Mouse (Mus musculus): ENCODE measurements at regions not wholly inside any gene's neighbourhood (a gene's known extent, or its start where the extent isn't known, plus 50 kb on each side); places are given as distances from the start of the nearest gene placed in this dataset.
"Not testable (repeated sequence)": the region's sequence is repeated elsewhere in the genome, so short reads cannot be mapped to it uniquely, and the experiment has no call there.

GRCm38 (mm10) chr13:81020106-81020747 lies 137.0 kb downstream of the Arrdc3 start:
- 78% methylated on average over 3 of the region's 3 CpGs for WGBS
- no peak overlapping the region for H3K4me3 ChIP-seq (replicated peaks; ENCODE audit: insufficient read depth, low read depth, low read length)
- TF ChIP-seq CTCF (IDR thresholded peaks at IDR 0.05; ENCODE audit: borderline replicate concordance, insufficient read depth, low read depth, low read length): no peak
- TF ChIP-seq POLR2A (IDR thresholded peaks at IDR 0.05; ENCODE audit: borderline replicate concordance, insufficient read depth, low read length): no peak
- no peaks in the 10 kb centered on the region for H3K4me1 ChIP-seq (ENCODE audit: control insufficient read depth, insufficient read depth, low read length)
- H3K27me3 ChIP-seq (ENCODE audit: control insufficient read depth, insufficient read depth, low read length): no peaks in the 10 kb centered on the region
- no peak overlapping the region for H3K27ac ChIP-seq (ENCODE audit: insufficient read depth, low read length)
- no peak for DNase-seq

GRCm38 (mm10) chr13:81020811-81021210 lies 137.6 kb downstream of the Arrdc3 start:
- no peak overlapping the region for H3K4me3 ChIP-seq (replicated peaks; ENCODE audit: insufficient read depth, low read depth, low read length)
- TF ChIP-seq CTCF (IDR thresholded peaks at IDR 0.05; ENCODE audit: borderline replicate concordance, insufficient read depth, low read depth, low read length) (no peak), POLR2A (IDR thresholded peaks at IDR 0.05; ENCODE audit: borderline replicate concordance, insufficient read depth, low read length) (no peak)
- no peaks in the 10 kb centered on the region for H3K27me3 ChIP-seq (ENCODE audit: control insufficient read depth, insufficient read depth, low read length)
- H3K27ac ChIP-seq (ENCODE audit: insufficient read depth, low read length): no peak overlapping the region
- WGBS: 86% methylated on average over 2 of the region's 2 CpGs
- DNase-seq: no peak
- H3K4me1 ChIP-seq (ENCODE audit: control insufficient read depth, insufficient read depth, low read length): no peaks in the 10 kb centered on the region

GRCm38 (mm10) chr13:81022410-81022809 lies 139.2 kb downstream of the Arrdc3 start:
- Histone ChIP-seq H3K4me3 (replicated peaks; ENCODE audit: insufficient read depth, low read depth, low read length) (no peak overlapping the region), H3K27ac (ENCODE audit: insufficient read depth, low read length) (no peak overlapping the region), H3K4me1 (ENCODE audit: control insufficient read depth, insufficient read depth, low read length) (no peaks in the 10 kb centered on the region), H3K27me3 (ENCODE audit: control insufficient read depth, insufficient read depth, low read length) (no peaks in the 10 kb centered on the region)
- TF ChIP-seq CTCF (IDR thresholded peaks at IDR 0.05; ENCODE audit: borderline replicate concordance, insufficient read depth, low read depth, low read length) (no peak), POLR2A (IDR thresholded peaks at IDR 0.05; ENCODE audit: borderline replicate concordance, insufficient read depth, low read length) (no peak)
- 80% methylated on average over 1 of the region's 1 CpGs for WGBS
- DNase-seq: no peak

- not testable (repeated sequence) for H3K4me3 ChIP-seq (replicated peaks; ENCODE audit: insufficient read depth, low read depth, low read length); H3K27ac ChIP-seq (ENCODE audit: insufficient read depth, low read length); DNase-seq; H3K4me1 ChIP-seq (ENCODE audit: control insufficient read depth, insufficient read depth, low read length); H3K27me3 ChIP-seq (ENCODE audit: control insufficient read depth, insufficient read depth, low read length)
- 90% methylated on average over 14 of the region's 14 CpGs for WGBS
These were observed 142.1 kb downstream of the Arrdc3 start for GRCm38 (mm10) chr13:81025241-81025760.

GRCm38 (mm10) chr13:81037316-81037715 lies 154.1 kb downstream of the Arrdc3 start:
- Histone ChIP-seq H3K4me3 (replicated peaks; ENCODE audit: insufficient read depth, low read depth, low read length) (no peak overlapping the region), H3K4me1 (ENCODE audit: control insufficient read depth, insufficient read depth, low read length) (no peaks in the 10 kb centered on the region), H3K27ac (ENCODE audit: insufficient read depth, low read length) (no peak overlapping the region), H3K27me3 (ENCODE audit: control insufficient read depth, insufficient read depth, low read length) (no peaks in the 10 kb centered on the region)
- DNase-seq: no peak
- no peak for TF ChIP-seq POLR2A (IDR thresholded peaks at IDR 0.05; ENCODE audit: borderline replicate concordance, insufficient read depth, low read length)
- TF ChIP-seq CTCF (IDR thresholded peaks at IDR 0.05; ENCODE audit: borderline replicate concordance, insufficient read depth, low read depth, low read length): no peak
- WGBS: 87% methylated on average over 1 of the region's 1 CpGs

- Histone ChIP-seq H3K27ac (ENCODE audit: insufficient read depth, low read length) (no peak overlapping the region), H3K4me3 (replicated peaks; ENCODE audit: insufficient read depth, low read depth, low read length) (no peak overlapping the region), H3K27me3 (ENCODE audit: control insufficient read depth, insufficient read depth, low read length) (no peaks in the 10 kb centered on the region), H3K4me1 (ENCODE audit: control insufficient read depth, insufficient read depth, low read length) (no peaks in the 10 kb centered on the region)
- 82% methylated on average over 4 of the region's 4 CpGs for WGBS
- DNase-seq: no peak
- TF ChIP-seq CTCF (IDR thresholded peaks at IDR 0.05; ENCODE audit: borderline replicate concordance, insufficient read depth, low read depth, low read length) (no peak), POLR2A (IDR thresholded peaks at IDR 0.05; ENCODE audit: borderline replicate concordance, insufficient read depth, low read length) (no peak)
These were observed 155.6 kb downstream of the Arrdc3 start for GRCm38 (mm10) chr13:81038736-81039135.

GRCm38 (mm10) chr13:81040494-81040893 lies 157.3 kb downstream of the Arrdc3 start:
- no peak for TF ChIP-seq CTCF (IDR thresholded peaks at IDR 0.05; ENCODE audit: borderline replicate concordance, insufficient read depth, low read depth, low read length)
- TF ChIP-seq POLR2A (IDR thresholded peaks at IDR 0.05; ENCODE audit: borderline replicate concordance, insufficient read depth, low read length): no peak
- DNase-seq: no peak

GRCm38 (mm10) chr13:81041646-81042045 lies 158.5 kb downstream of the Arrdc3 start:
- no peaks in the 10 kb centered on the region for H3K4me1 ChIP-seq (ENCODE audit: control insufficient read depth, insufficient read depth, low read length)
- H3K27me3 ChIP-seq (ENCODE audit: control insufficient read depth, insufficient read depth, low read length): no peaks in the 10 kb centered on the region
- no peak for DNase-seq
- no peak overlapping the region for H3K4me3 ChIP-seq (replicated peaks; ENCODE audit: insufficient read depth, low read depth, low read length)
- no peak overlapping the region for H3K27ac ChIP-seq (ENCODE audit: insufficient read depth, low read length)
- WGBS: 85% methylated on average over 3 of the region's 3 CpGs
- TF ChIP-seq CTCF (IDR thresholded peaks at IDR 0.05; ENCODE audit: borderline replicate concordance, insufficient read depth, low read depth, low read length) (no peak), POLR2A (IDR thresholded peaks at IDR 0.05; ENCODE audit: borderline replicate concordance, insufficient read depth, low read length) (no peak)

More at GRCm38 (mm10) chr13:81040494-81040893, 157.3 kb downstream of the Arrdc3 start:
- Histone ChIP-seq H3K4me3 (replicated peaks; ENCODE audit: insufficient read depth, low read depth, low read length) (no peak overlapping the region), H3K27ac (ENCODE audit: insufficient read depth, low read length) (no peak overlapping the region), H3K27me3 (ENCODE audit: control insufficient read depth, insufficient read depth, low read length) (no peaks in the 10 kb centered on the region), H3K4me1 (ENCODE audit: control insufficient read depth, insufficient read depth, low read length) (no peaks in the 10 kb centered on the region)

Measured in cerebellum, adult 2 months (tissue).